Mouse (Mus musculus): Measurements from ENCODE around the gene Bbs7. TPM values are rescaled to one million over a fixed set of nuclear protein-coding genes. Genes with fewer than 3 reads are reported as not detected.
A peak's percentile ranks its signal among the peaks of the same experiment; 100 is the strongest.

Bbs7 gene
- total RNA-seq, 2 experiments from 2014 or later: 8.9 to 9.9 TPM

GRCm38 (mm10) chr3:36551343-36551742, 61.9 kb downstream of the Bbs7 start:
- peak; percentile 54 for DNase-seq

- DNase-seq: no peak
These were observed 68.3 kb downstream of the Bbs7 start for GRCm38 (mm10) chr3:36544961-36545360.

GRCm38 (mm10) chr3:36541399-36541798, 71.9 kb downstream of the Bbs7 start:
- no peak for DNase-seq

- DNase-seq: no peak
These were observed 72.5 kb downstream of the Bbs7 start for GRCm38 (mm10) chr3:36540756-36541155.

- DNase-seq: no peak
These were observed 75.4 kb downstream of the Bbs7 start for GRCm38 (mm10) chr3:36537701-36538470.

GRCm38 (mm10) chr3:36536041-36536440, 77.2 kb downstream of the Bbs7 start:
- no peak for DNase-seq

- no peak for DNase-seq
These were observed 80.0 kb downstream of the Bbs7 start for GRCm38 (mm10) chr3:36533201-36533672.

GRCm38 (mm10) chr3:36532738-36533137, 80.5 kb downstream of the Bbs7 start:
- DNase-seq: no peak

- no peak for DNase-seq
These were observed 81.2 kb downstream of the Bbs7 start for GRCm38 (mm10) chr3:36531979-36532542.

- DNase-seq: no peak
These were observed 82.0 kb downstream of the Bbs7 start for GRCm38 (mm10) chr3:36531242-36531641.

- DNase-seq: no peak
These were observed 82.5 kb downstream of the Bbs7 start for GRCm38 (mm10) chr3:36530781-36531180.

GRCm38 (mm10) chr3:36530345-36530744, 82.9 kb downstream of the Bbs7 start:
- peak; percentile 79 for DNase-seq

GRCm38 (mm10) chr3:36524466-36524865, 88.8 kb downstream of the Bbs7 start:
- DNase-seq: no peak

Other genes starting within 250 kb of the Bbs7 start
- 100 to 1,000 TPM; 250 to 254 TPM for gene Anxa5, start 137.6 kb downstream of the Bbs7 start, total RNA-seq (2021)
- gene 1810062G17Rik, start 137.5 kb downstream of the Bbs7 start, total RNA-seq (2021): under 1 TPM; 0.50 to 0.91 TPM
- gene Gm11549, start 91.7 kb downstream of the Bbs7 start, total RNA-seq (2021): under 1 TPM; 0.09 to 0.12 TPM
- 10 to 100 TPM; 29.8 to 32.0 TPM for gene Exosc9, start 60.9 kb downstream of the Bbs7 start, total RNA-seq (2021)
- gene Ccna2, start 41.3 kb downstream of the Bbs7 start, total RNA-seq (2021): 100 to 1,000 TPM in 1 of 2 experiments, 10 to 100 TPM in 1; 95.4 to 106 TPM
- gene Trpc3, start 76.7 kb upstream of the Bbs7 start, total RNA-seq (2021): 1 to 10 TPM; 9.6 to 9.8 TPM
- 10 to 100 TPM; 49.6 to 52.7 TPM for gene 4932438A13Rik, start 249.6 kb upstream of the Bbs7 start, total RNA-seq (2021)